Mouse (Mus musculus) heart, adult 2 months (tissue): ENCODE measurements at regions not wholly inside any gene's neighbourhood (a gene's known extent, or its start where the extent isn't known, plus 50 kb on each side); places are given as distances from the start of the nearest gene placed in this dataset.

ENCODE experiments used
- CTCF ChIP-seq: fragments of 200-600 bp; IDR thresholded peaks from 2 replicates; pipeline ENCODE4 v1.8.1; 2022; ENCODE audit warnings: antibody characterized with exemption, mild to moderate bottlenecking, moderate library complexity
- EP300 ChIP-seq: fragments of 200-500 bp; IDR thresholded peaks from 2 replicates; pipeline ENCODE4 v1.6.1; 2011; ENCODE audit warnings: low read depth, low read length, control low read depth; ENCODE audit not compliant: insufficient read depth
- POLR2A ChIP-seq: fragments of 200-500 bp; IDR thresholded peaks from 2 replicates; pipeline ENCODE4 v1.6.1; 2011; ENCODE audit warnings: mild to moderate bottlenecking, low read depth, low read length, control low read depth; ENCODE audit not compliant: insufficient read depth

DNA sequence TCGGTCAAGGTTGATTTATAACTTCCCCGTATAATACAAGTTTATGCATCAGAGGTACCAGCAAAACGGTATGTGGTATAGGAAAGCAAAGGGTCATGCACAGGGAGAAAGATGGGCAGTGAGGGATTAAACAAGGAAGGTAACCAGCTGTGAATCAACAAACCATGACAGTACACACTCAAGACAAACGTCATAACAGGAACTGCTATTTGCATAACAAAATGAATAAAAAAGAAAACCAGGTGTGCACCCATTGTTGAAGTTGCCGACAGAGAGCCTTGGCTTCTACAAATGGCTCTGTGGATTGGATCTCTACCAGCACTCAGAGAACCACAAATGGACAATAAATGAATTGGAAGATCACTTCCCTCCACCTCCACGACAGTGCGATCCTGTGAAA, 170.1 kb upstream of the Dkk2 start:
- TF ChIP-seq CTCF (no peak), POLR2A (no peak), EP300 (no peak)
